In genomic region chr10:117397106-117397625, GRCm38 (mm10) we compare ENCODE assay signal across 11 mouse cellular contexts. TPM values are rescaled to one million over a fixed set of nuclear protein-coding genes. Genes with fewer than 3 reads are reported as not detected.
DNase-seq lines count a peak whose midpoint lies in the region; ATAC-seq and TF ChIP-seq lines count a peak whose summit lies in the region.
"Had no signal": no experiment of that assay in that cellular context is flagged by ENCODE, and none has a peak within 500 bp of the region (broad histone marks: within the 10 kb centered on the region; RNA-seq: fewer than 3 reads in every experiment).

No protein-coding gene starts in this region.

- intact Hi-C loops in heart, adult 2 months (cut with DNase I) = no loop called here

- no peaks in the 10 kb centered on the region for H3K9me3 ChIP-seq in heart, embryonic 10.5 days
- no peaks in the 10 kb centered on the region for H3K9me3 ChIP-seq in liver, embryonic 11.5 days (ENCODE audit: control insufficient read depth, low read length)
- H3K9me3 ChIP-seq in liver, postnatal 0 days (ENCODE audit: low read length) = no peaks in the 10 kb centered on the region
- H3K9me3 ChIP-seq in embryonic facial prominence, embryonic 14.5 days (ENCODE audit: control insufficient read depth, low read length) = no peaks in the 10 kb centered on the region
- H3K9me3 ChIP-seq: neural tube, embryonic 13.5 days had no signal

- H3K79me2 ChIP-seq in heart, adult 2 months (replicated peaks; ENCODE audit: control insufficient read depth, insufficient read depth, low read length) = no peaks in the 10 kb centered on the region

- no peaks in the 10 kb centered on the region for H3K36me3 ChIP-seq in heart, embryonic 10.5 days
- H3K36me3 ChIP-seq in heart, adult 2 months (ENCODE audit: control insufficient read depth, insufficient read depth, low read length) = no peaks in the 10 kb centered on the region
- H3K36me3 ChIP-seq in liver, embryonic 11.5 days (ENCODE audit: control insufficient read depth, insufficient read depth, low read length) = no peaks in the 10 kb centered on the region
- no peaks in the 10 kb centered on the region for H3K36me3 ChIP-seq in liver, postnatal 0 days (replicated peaks; ENCODE audit: insufficient read depth, low read length)
- no peaks in the 10 kb centered on the region for H3K36me3 ChIP-seq in embryonic facial prominence, embryonic 14.5 days (ENCODE audit: control insufficient read depth, insufficient read depth, low read length)
- H3K36me3 ChIP-seq: neural tube, embryonic 13.5 days had no signal

- H3K4me3 ChIP-seq in heart, embryonic 10.5 days = peak overlapping the region; percentile 1; the same call in 1 of the 2 replicates
- H3K4me3 ChIP-seq in heart, adult 2 months = no peak overlapping the region
- no peak overlapping the region for H3K4me3 ChIP-seq in liver, embryonic 11.5 days (ENCODE audit: low read depth, low read length)
- no peak overlapping the region for H3K4me3 ChIP-seq in liver, postnatal 0 days (ENCODE audit: low read depth, low read length)
- no peak overlapping the region for H3K4me3 ChIP-seq in embryonic facial prominence, embryonic 14.5 days (ENCODE audit: low read depth, low read length)
- no peak overlapping the region for H3K4me3 ChIP-seq in cerebellum, adult 2 months (replicated peaks; ENCODE audit: insufficient read depth, low read depth, low read length)
- H3K4me3 ChIP-seq: neural tube, embryonic 13.5 days had no signal

- H3K27me3 ChIP-seq in heart, embryonic 10.5 days (ENCODE audit: insufficient read depth, poor library complexity, severe bottlenecking) = peaks cover 8% of the 10 kb centered on the region; the same call in 1 of the 2 replicates
- H3K27me3 ChIP-seq in heart, adult 2 months (ENCODE audit: control insufficient read depth, insufficient read depth, low read length) = no peaks in the 10 kb centered on the region
- no peaks in the 10 kb centered on the region for H3K27me3 ChIP-seq in liver, embryonic 11.5 days (replicated peaks; ENCODE audit: control insufficient read depth, insufficient read depth, low read length)
- H3K27me3 ChIP-seq in liver, postnatal 0 days (ENCODE audit: insufficient read depth, low read length) = no peaks in the 10 kb centered on the region
- H3K27me3 ChIP-seq in embryonic facial prominence, embryonic 14.5 days (replicated peaks; ENCODE audit: control insufficient read depth, insufficient read depth, low read length) = no peaks in the 10 kb centered on the region
- no peaks in the 10 kb centered on the region for H3K27me3 ChIP-seq in cerebellum, adult 2 months (ENCODE audit: control insufficient read depth, insufficient read depth, low read length)
- H3K27me3 ChIP-seq: neural tube, embryonic 13.5 days had no signal

- 61% methylated on average over 9 of the region's 10 CpGs for WGBS in heart, embryonic 10.5 days
- 48% methylated on average over 9 of the region's 10 CpGs for WGBS in heart, adult 2 months
- 52% methylated on average over 10 of the region's 10 CpGs for WGBS in liver, embryonic 11.5 days
- WGBS in liver, postnatal 0 days (ENCODE audit: insufficient replicate concordance) = 48% methylated on average over 9 of the region's 10 CpGs
- WGBS in embryonic facial prominence, embryonic 14.5 days = 68% methylated on average over 7 of the region's 10 CpGs
- WGBS in cerebellum, adult 2 months = 73% methylated on average over 10 of the region's 10 CpGs

- no peak for ATAC-seq in liver, embryonic 11.5 days (replicated peaks; ENCODE audit: low FRiP score)
- ATAC-seq in liver, postnatal 0 days = no peak
- ATAC-seq in embryonic facial prominence, embryonic 14.5 days (ENCODE audit: low read depth) = no peak
- ATAC-seq: forebrain, embryonic 14.5 days had no signal

- H3K4me1 ChIP-seq in heart, embryonic 10.5 days = peaks cover 8% of the 10 kb centered on the region
- H3K4me1 ChIP-seq in heart, adult 2 months (ENCODE audit: control insufficient read depth, insufficient read depth, low read length) = peaks cover 3% of the 10 kb centered on the region
- H3K4me1 ChIP-seq in liver, embryonic 11.5 days (replicated peaks; ENCODE audit: control insufficient read depth, insufficient read depth, low read length) = peaks cover 4% of the 10 kb centered on the region; the same call in 1 of the 2 replicates
- peaks cover 11% of the 10 kb centered on the region; the same call in 1 of the 2 replicates for H3K4me1 ChIP-seq in liver, postnatal 0 days (ENCODE audit: insufficient read depth)
- no peaks in the 10 kb centered on the region for H3K4me1 ChIP-seq in embryonic facial prominence, embryonic 14.5 days (ENCODE audit: control insufficient read depth, insufficient read depth, low read length)
- no peaks in the 10 kb centered on the region for H3K4me1 ChIP-seq in cerebellum, adult 2 months (ENCODE audit: control insufficient read depth, insufficient read depth, low read length)

- DNase-seq in heart, embryonic 10.5 days (ENCODE audit: low spot score) = no peak
- DNase-seq in heart, adult 2 months = no peak
- no peak for DNase-seq in liver, embryonic 11.5 days (ENCODE audit: low spot score)
- no peak for DNase-seq in liver, postnatal 0 days
- no peak for DNase-seq in embryonic facial prominence, embryonic 14.5 days (ENCODE audit: low spot score)
- peak; percentile 34 for DNase-seq in naive thymus-derived CD4-positive, alpha-beta T cell, adult 2 months (ENCODE audit: low read depth)
- DNase-seq in thymus, postnatal 14 days = no peak
- no peak for DNase-seq in cerebellum, adult 2 months
- DNase-seq: cerebellum, adult 8-10 months had no signal

- no peak for TF ChIP-seq CTCF in heart, adult 2 months (IDR thresholded peaks at IDR 0.05)
- TF ChIP-seq CTCF in liver, postnatal 0 days (IDR thresholded peaks at IDR 0.05; ENCODE audit: low read depth) = no peak
- no peak for TF ChIP-seq CTCF in cerebellum, adult 2 months (IDR thresholded peaks at IDR 0.05; ENCODE audit: borderline replicate concordance, insufficient read depth, low read depth, low read length)

- no peak for TF ChIP-seq EP300 in heart, adult 2 months (IDR thresholded peaks at IDR 0.05; ENCODE audit: insufficient read depth, low read depth, low read length)
- TF ChIP-seq EP300 in liver, postnatal 0 days (IDR thresholded peaks at IDR 0.05; ENCODE audit: low read depth) = no peak

- H3K27ac ChIP-seq in heart, embryonic 10.5 days = no peak overlapping the region
- no peak overlapping the region for H3K27ac ChIP-seq in heart, adult 2 months
- H3K27ac ChIP-seq in liver, embryonic 11.5 days (ENCODE audit: low read depth, low read length) = no peak overlapping the region
- H3K27ac ChIP-seq in liver, postnatal 0 days (ENCODE audit: low read depth) = no peak overlapping the region
- no peak overlapping the region for H3K27ac ChIP-seq in embryonic facial prominence, embryonic 14.5 days (replicated peaks; ENCODE audit: low read depth, low read length)
- no peak overlapping the region for H3K27ac ChIP-seq in cerebellum, adult 2 months (ENCODE audit: insufficient read depth, low read length)
- H3K27ac ChIP-seq: neural tube, embryonic 13.5 days had no signal

- peak overlapping the region; percentile 9; the same call in 1 of the 2 replicates for H3K4me2 ChIP-seq in liver, embryonic 11.5 days
- H3K4me2 ChIP-seq in liver, postnatal 0 days (ENCODE audit: low read depth, low read length) = no peak overlapping the region
- peak overlapping the region; percentile 43 for H3K4me2 ChIP-seq in embryonic facial prominence, embryonic 14.5 days (ENCODE audit: low read depth, low read length)
- H3K4me2 ChIP-seq: neural tube, embryonic 13.5 days had no signal

- TF ChIP-seq POLR2A in heart, adult 2 months (IDR thresholded peaks at IDR 0.05; ENCODE audit: insufficient read depth, low read depth, low read length) = no peak
- no peak for TF ChIP-seq POLR2A in cerebellum, adult 2 months (IDR thresholded peaks at IDR 0.05; ENCODE audit: borderline replicate concordance, insufficient read depth, low read length)

- H3K9ac ChIP-seq in heart, adult 2 months (ENCODE audit: low read depth, low read length) = no peak overlapping the region; the same call in 1 of the 2 replicates
- H3K9ac ChIP-seq in liver, embryonic 11.5 days (ENCODE audit: low read depth, low read length) = no peak overlapping the region
- H3K9ac ChIP-seq in liver, postnatal 0 days (replicated peaks) = no peak overlapping the region
- H3K9ac ChIP-seq in embryonic facial prominence, embryonic 14.5 days (ENCODE audit: low read depth, low read length) = no peak overlapping the region
- H3K9ac ChIP-seq: neural tube, embryonic 13.5 days had no signal

RNA-seq across cellular contexts. Expression of gene Cpsf6, which starts 17.4 kb away (rescaled TPM):
- polyA plus RNA-seq in heart, embryonic 10.5 days (2016; fragmentation: Nextera tagmentation; extraction: Ambion mirVana) = 128 and 138 TPM in 2 replicates
- total RNA-seq in heart, adult 2 months (2021) = 10 to 100 TPM; 30.9 to 35.5 TPM
- 20.3 and 22.7 TPM in 2 replicates for polyA plus RNA-seq in heart, adult 2 months (2012; rRNA removed)
- 135 and 155 TPM in 2 replicates for polyA plus RNA-seq in liver, embryonic 11.5 days (2014; fragmentation: Nextera tagmentation; extraction: Ambion mirVana)
- 34.4 and 38.6 TPM in 2 replicates for polyA plus RNA-seq in liver, postnatal 0 days (2015; fragmentation: Nextera tagmentation; extraction: Ambion mirVana)
- polyA plus RNA-seq in embryonic facial prominence, embryonic 14.5 days (2014; fragmentation: Nextera tagmentation; extraction: Ambion mirVana) = 125 and 146 TPM in 2 replicates
- 64.0 and 68.4 TPM in 2 replicates for polyA plus RNA-seq in cerebellum, adult 2 months (2012; rRNA removed)
